Mouse (Mus musculus) CH12.LX (cell line): Measurements from ENCODE around the gene Spred2. TPM values are rescaled to one million over a fixed set of nuclear protein-coding genes. Genes with fewer than 3 reads are reported as not detected.

Experiments
- DNase-seq: peaks from one replicate; pipeline ENCODE4 v3.0.0-alpha.2; 2013; ENCODE audit errors: extremely low read depth
- H3K27ac ChIP-seq: 2 replicates; pipeline ENCODE4 v1.5.1; 2012; ENCODE audit warnings: low read depth, mild to moderate bottlenecking, control low read depth, moderate library complexity; ENCODE audit not compliant: insufficient read depth
- H3K27me3 ChIP-seq: replicated peaks from 2 replicates; pipeline ENCODE3; 2012; ENCODE audit warnings: inconsistent platforms
- H3K36me3 ChIP-seq, 2 experiments: replicated peaks in 1 of 2; 2 replicates each; pipeline versions ENCODE3 to v1.6.1; 2012; ENCODE audit warnings: inconsistent platforms in 1 of 2, low read length in 1 of 2, mild to moderate bottlenecking in 1 of 2, mixed read lengths in 1 of 2, moderate library complexity in 1 of 2; ENCODE audit not compliant: control insufficient read depth in 1 of 2, insufficient read depth in 1 of 2
- H3K4me1 ChIP-seq, 2 experiments: 2 replicates each; pipeline ENCODE4 v1.6.1; 2012; ENCODE audit warnings: inconsistent platforms in 1 of 2, moderate library complexity in 1 of 2; ENCODE audit not compliant: insufficient read depth in 2 of 2, control insufficient read depth in 1 of 2
- H3K4me2 ChIP-seq: 2 replicates; pipeline ENCODE4 v1.6.1; 2012; ENCODE audit warnings: low read depth, mild to moderate bottlenecking, control low read depth; ENCODE audit not compliant: poor library complexity, insufficient read depth, severe bottlenecking
- H3K4me3 ChIP-seq, 3 experiments: fragments of 150-350 bp in 1 of 3; sonication (generic) in 1 of 3; replicated peaks in 1 of 3; 2 replicates each; pipeline versions ENCODE3 to v1.5.1; 2011 to 2012; ENCODE audit warnings: low read depth in 2 of 3, low read length in 2 of 3, mild to moderate bottlenecking in 2 of 3, moderate library complexity in 2 of 3, control low read depth in 1 of 3, improper control_type of control experiment in 1 of 3, inconsistent platforms in 1 of 3, mixed read lengths in 1 of 3; ENCODE audit not compliant: poor library complexity in 1 of 3
- H3K79me2 ChIP-seq: replicated peaks from 2 replicates; pipeline ENCODE4 v1.6.1; 2012; ENCODE audit warnings: mild to moderate bottlenecking, moderate library complexity; ENCODE audit not compliant: control insufficient read depth, poor library complexity, insufficient read depth, severe bottlenecking; ENCODE audit errors: extremely low read depth
- H3K9ac ChIP-seq: 2 replicates; pipeline ENCODE4 v1.6.1; 2012; ENCODE audit warnings: low read depth, mild to moderate bottlenecking, control low read depth, moderate library complexity; ENCODE audit not compliant: insufficient read depth
- H3K9me3 ChIP-seq: replicated peaks from 2 replicates; pipeline ENCODE3; 2012; ENCODE audit warnings: low read length, inconsistent platforms, mixed read lengths
- BHLHE40 ChIP-seq: IDR thresholded peaks from 2 replicates; pipeline ENCODE4 v1.6.1; 2011; ENCODE audit warnings: mild to moderate bottlenecking, low read depth, low read length, improper control_type of control experiment
- CHD2 ChIP-seq: IDR thresholded peaks from 2 replicates; pipeline ENCODE4 v1.6.1; 2011; ENCODE audit warnings: low read length, improper control_type of control experiment
- CTCF ChIP-seq, 2 experiments: IDR thresholded peaks in 1 of 2; conservative IDR thresholded peaks in 1 of 2; 2 replicates each; pipeline ENCODE4 v1.5.1; 2011 to 2012; ENCODE audit warnings: low read depth in 2 of 2, low read length in 2 of 2, improper control_type of control experiment in 1 of 2, inconsistent platforms in 1 of 2, mild to moderate bottlenecking in 1 of 2, moderate library complexity in 1 of 2
- EP300 ChIP-seq: IDR thresholded peaks from 2 replicates; pipeline ENCODE4 v1.6.1; 2011; ENCODE audit warnings: low read length, improper control_type of control experiment
- GABPA ChIP-seq: IDR thresholded peaks from 2 replicates; pipeline ENCODE4 v1.6.1; 2012; ENCODE audit warnings: low read depth, low read length, improper control_type of control experiment, inconsistent platforms; ENCODE audit not compliant: insufficient replicate concordance
- HCFC1 ChIP-seq: IDR thresholded peaks from 2 replicates; pipeline ENCODE4 v1.6.1; 2012; ENCODE audit warnings: low read depth, mild to moderate bottlenecking, inconsistent platforms, low read length, improper control_type of control experiment
- IRF4 ChIP-seq: IDR thresholded peaks from 2 replicates; pipeline ENCODE4 v1.6.1; 2014; ENCODE audit warnings: low read depth, mild to moderate bottlenecking, inconsistent platforms, low read length, improper control_type of control experiment
- JUN ChIP-seq: IDR thresholded peaks from 2 replicates; pipeline ENCODE4 v1.6.1; 2011; ENCODE audit warnings: low read depth, mild to moderate bottlenecking, low read length, improper control_type of control experiment, moderate library complexity; ENCODE audit not compliant: insufficient read depth
- JUND ChIP-seq: conservative IDR thresholded peaks from 2 replicates; pipeline ENCODE4 v1.6.1; 2011; ENCODE audit warnings: low read depth, low read length, improper control_type of control experiment
- MAX ChIP-seq: IDR thresholded peaks from 2 replicates; pipeline ENCODE4 v1.6.1; 2011; ENCODE audit warnings: low read length, improper control_type of control experiment
- MEF2A ChIP-seq: IDR thresholded peaks from 2 replicates; pipeline ENCODE4 v1.6.1; 2014; ENCODE audit warnings: low read depth, mild to moderate bottlenecking, inconsistent platforms, low read length, improper control_type of control experiment, borderline replicate concordance
- MXI1 ChIP-seq: IDR thresholded peaks from 2 replicates; pipeline ENCODE4 v1.6.1; 2011; ENCODE audit warnings: mild to moderate bottlenecking, low read depth, low read length, improper control_type of control experiment
- POLR2AphosphoS2 ChIP-seq: IDR thresholded peaks from 2 replicates; pipeline ENCODE4 v1.6.1; 2011; ENCODE audit warnings: low read depth, low read length, improper control_type of control experiment
- RCOR1 ChIP-seq: conservative IDR thresholded peaks from 2 replicates; pipeline ENCODE4 v1.6.1; 2012; ENCODE audit warnings: low read depth, mild to moderate bottlenecking, inconsistent platforms, low read length, improper control_type of control experiment
- SIN3A ChIP-seq: IDR thresholded peaks from 2 replicates; pipeline ENCODE4 v1.6.1; 2012; ENCODE audit warnings: low read length, improper control_type of control experiment, inconsistent platforms
- SMC3 ChIP-seq: IDR thresholded peaks from 2 replicates; pipeline ENCODE4 v1.6.1; 2011; ENCODE audit warnings: low read depth, low read length, improper control_type of control experiment
- UBTF ChIP-seq: IDR thresholded peaks from 2 replicates; pipeline ENCODE4 v1.6.1; 2012; ENCODE audit warnings: low read depth, mild to moderate bottlenecking, inconsistent platforms, low read length, improper control_type of control experiment, moderate library complexity
- USF1 ChIP-seq: IDR thresholded peaks from 2 replicates; pipeline ENCODE4 v1.6.1; 2014; ENCODE audit warnings: low read depth, mild to moderate bottlenecking, inconsistent platforms, low read length, improper control_type of control experiment
- USF2 ChIP-seq: conservative IDR thresholded peaks from 2 replicates; pipeline ENCODE4 v1.6.1; 2011; ENCODE audit warnings: low read depth, low read length, improper control_type of control experiment
- ZKSCAN1 ChIP-seq: IDR thresholded peaks from 2 replicates; pipeline ENCODE4 v1.6.1; 2012; ENCODE audit warnings: low read depth, inconsistent platforms, low read length, improper control_type of control experiment, borderline replicate concordance
- ZMIZ1 ChIP-seq: IDR thresholded peaks from 2 replicates; pipeline ENCODE4 v1.6.1; 2012; ENCODE audit warnings: low read depth, mild to moderate bottlenecking, inconsistent platforms, low read length, improper control_type of control experiment
- ZNF384 ChIP-seq: IDR thresholded peaks from 2 replicates; pipeline ENCODE4 v1.6.1; 2012; ENCODE audit warnings: low read depth, low read length, improper control_type of control experiment, inconsistent platforms
- dilution Hi-C: fragments of 300-500 bp; cut with MboI; formaldehyde crosslinking; loops from 2 replicates; pipeline ENCODE4 v1.14.3; 2020; ENCODE audit warnings: low sequenced_read_pairs; ENCODE audit not compliant: extremely low pct_unique_long_range_greater_than_20kb, extremely low pct_ligation_motif_present
- in situ Hi-C: fragments of 300-500 bp; cut with MboI; formaldehyde crosslinking; loops from 3 replicates; pipeline ENCODE4 v1.14.3; 2019; ENCODE audit warnings: low sequenced_read_pairs, low pct_ligation_motif_present, low pct_unique_long_range_greater_than_20kb, mixed read lengths
- polyA plus RNA-seq: library from polyadenylated mRNA; unstranded; fragments of >175 nt; gene quantifications from 2 replicates; pipeline ENCODE4 v1.2.1, GENCODE M21; 2012; ENCODE audit warnings: low read depth; ENCODE audit not compliant: insufficient read length
- total RNA-seq, 2 experiments: library from RNA; depleted of rRNA; stranded (reverse); fragments of 300-350 nt in 1 of 2; fragments of >200 nt in 1 of 2; gene quantifications; 2 replicates each; pipeline ENCODE4 v1.2.3; 2012 to 2014

The Spred2 gene
- total and polyA plus RNA-seq, 3 experiments: 1.4 to 15.8 (median 4.2) TPM

GRCm38 (mm10) chr11:19949725-19950124 lies 25.6 kb downstream of the Spred2 start:
- in situ Hi-C loops: no loop called here
- no peak overlapping the region for H3K9ac ChIP-seq
- no peak for DNase-seq

GRCm38 (mm10) chr11:19950169-19950568 lies 26.0 kb downstream of the Spred2 start:
- H3K4me1 ChIP-seq: peaks cover 0 to 60% of the 10 kb centered on the region in 2 experiments; a peak in 2 of 4 replicates
- dilution Hi-C loops (no loop called here), in situ Hi-C loops (no loop called here)
- no peaks in the 10 kb centered on the region for H3K27me3 ChIP-seq
- no peak overlapping the region for H3K4me3 ChIP-seq
- no peak overlapping the region for H3K27ac ChIP-seq
- H3K9ac ChIP-seq: no peak overlapping the region
- H3K4me2 ChIP-seq: no peak overlapping the region
- peaks cover 7% of the 10 kb centered on the region for H3K9me3 ChIP-seq
- no peaks in the 10 kb centered on the region; the same call in 1 of the 2 replicates for H3K79me2 ChIP-seq
- TF ChIP-seq JUND (no peak), ZMIZ1 (no peak), BHLHE40 (no peak), USF1 (no peak), EP300 (no peak), CTCF (conservative IDR thresholded peaks at IDR 0.05 in 1 of 2, IDR thresholded peaks at IDR 0.05 in 1 of 2; ENCODE audit: low read depth in 2 of 2, low read length in 2 of 2) (no peak), GABPA (no peak), CHD2 (no peak), JUN (no peak), SIN3A (no peak), ZNF384 (no peak), ZKSCAN1 (no peak), RCOR1 (no peak), IRF4 (no peak), SMC3 (no peak)
- H3K36me3 ChIP-seq: peaks cover 5 to 59% of the 10 kb centered on the region in 2 experiments
- no peak for DNase-seq

More at GRCm38 (mm10) chr11:19949725-19950124, 25.6 kb downstream of the Spred2 start:
- Histone ChIP-seq H3K27me3 (no peaks in the 10 kb centered on the region), H3K4me2 (no peak overlapping the region), H3K27ac (no peak overlapping the region), H3K4me1 (peaks cover 0 to 60% of the 10 kb centered on the region in 2 experiments; a peak in 2 of 4 replicates), H3K4me3 (no peak overlapping the region), H3K79me2 (no peaks in the 10 kb centered on the region; the same call in 1 of the 2 replicates), H3K36me3 (peaks cover 5 to 59% of the 10 kb centered on the region in 2 experiments), H3K9me3 (peaks cover 9% of the 10 kb centered on the region)
- no peak for TF ChIP-seq ZMIZ1
- no peak for TF ChIP-seq POLR2AphosphoS2
- no peak for TF ChIP-seq CTCF (conservative IDR thresholded peaks at IDR 0.05 in 1 of 2, IDR thresholded peaks at IDR 0.05 in 1 of 2; ENCODE audit: low read depth in 2 of 2, low read length in 2 of 2)
- no peak for TF ChIP-seq GABPA
- TF ChIP-seq MAX: no peak
- TF ChIP-seq JUN: no peak
- TF ChIP-seq MXI1: no peak
- TF ChIP-seq MEF2A: no peak
- no peak for TF ChIP-seq RCOR1
- no peak for TF ChIP-seq CHD2
- TF ChIP-seq SIN3A: no peak
- TF ChIP-seq USF2: no peak
- no peak for TF ChIP-seq EP300
- no peak for TF ChIP-seq IRF4
- no peak for TF ChIP-seq UBTF
- no peak for TF ChIP-seq HCFC1
- dilution Hi-C loops: no loop called here
